Mouse (Mus musculus) bone marrow, adult 2 months (tissue): ENCODE results near the gene Cntnap2.

Experiments
- CTCF ChIP-seq: fragments of 200-500 bp; IDR thresholded peaks from 2 replicates; pipeline ENCODE4 v1.5.1; 2011; ENCODE audit warnings: low read length, control low read depth; ENCODE audit not compliant: control insufficient read depth, insufficient read depth
- POLR2A ChIP-seq: fragments of 200-500 bp; IDR thresholded peaks from 2 replicates; pipeline ENCODE4 v1.6.1; 2011; ENCODE audit warnings: low read depth, mild to moderate bottlenecking, control low read depth, low read length, borderline replicate concordance; ENCODE audit not compliant: control insufficient read depth

- TF ChIP-seq POLR2A (no peak), CTCF (no peak)
Measured at GRCm38 (mm10) chr6:47255270-47255669, 2196.1 kb downstream of the Cntnap2 start.
